Mouse (Mus musculus): ENCODE measurements around the gene Nectin2. TPM values are rescaled to one million over a fixed set of nuclear protein-coding genes. Genes with fewer than 3 reads are reported as not detected.
"Not testable (repeated sequence)": the region's sequence is repeated elsewhere in the genome, so short reads cannot be mapped to it uniquely, and the experiment has no call there.

The Nectin2 gene
- 46.7 and 49.5 TPM in 2 replicates for polyA plus RNA-seq (2014; fragmentation: Nextera tagmentation; extraction: Ambion mirVana)

- Histone ChIP-seq H3K9me3 (ENCODE audit: control insufficient read depth, low read length) (no peaks in the 10 kb centered on the region), H3K9ac (peak within 1 kb of the TSS; percentile 88), H3K27me3 (ENCODE audit: control insufficient read depth, insufficient read depth, low read length) (no peaks in the 10 kb centered on the region), H3K4me2 (replicated peaks) (peak within 1 kb of the TSS; percentile 83), H3K27ac (peak within 1 kb of the TSS; percentile 79), H3K4me1 (replicated peaks; ENCODE audit: control insufficient read depth, insufficient read depth, low read length) (peaks cover 27% of the 10 kb centered on the region), H3K4me3 (replicated peaks; ENCODE audit: low read length) (peak within 1 kb of the TSS; percentile 78), H3K36me3 (replicated peaks; ENCODE audit: control insufficient read depth, insufficient read depth) (no peaks in the 10 kb centered on the region)
- 16% methylated on average over 19 of the region's 19 CpGs for WGBS
- DNase-seq (ENCODE audit: low spot score), result peak; percentile 79
- peak; percentile 61 for ATAC-seq (ENCODE audit: low FRiP score)
These were observed at the start of gene Nectin2 for GRCm38 (mm10) chr7:19750217-19751069. TSS of gene Nectin2 (minus strand) at chr7:19750483.

GRCm38 (mm10) chr7:19796697-19797588, 46.7 kb upstream of the Nectin2 start, which contains the start of gene Cblc:
TSS of gene Cblc (minus strand) at chr7:19796809.
- ATAC-seq (ENCODE audit: low FRiP score), result peak; percentile 17; the same call in 1 of the 2 replicates

GRCm38 (mm10) chr7:19796254-19796653, 46.0 kb upstream of the Nectin2 start:
- H3K9me3 ChIP-seq (ENCODE audit: control insufficient read depth, low read length), result no peaks in the 10 kb centered on the region
- peaks cover 26% of the 10 kb centered on the region for H3K27me3 ChIP-seq (ENCODE audit: control insufficient read depth, insufficient read depth, low read length)
- H3K27ac ChIP-seq, result no peak overlapping the region
- no peaks in the 10 kb centered on the region for H3K36me3 ChIP-seq (replicated peaks; ENCODE audit: control insufficient read depth, insufficient read depth)
- WGBS, result 9% methylated on average over 18 of the region's 18 CpGs
- no peak overlapping the region for H3K9ac ChIP-seq
- no peak for ATAC-seq (ENCODE audit: low FRiP score)
- DNase-seq (ENCODE audit: low spot score), result no peak
- H3K4me2 ChIP-seq (replicated peaks), result no peak overlapping the region
- no peaks in the 10 kb centered on the region for H3K4me1 ChIP-seq (replicated peaks; ENCODE audit: control insufficient read depth, insufficient read depth, low read length)
- H3K4me3 ChIP-seq (replicated peaks; ENCODE audit: low read length), result no peak overlapping the region

More at GRCm38 (mm10) chr7:19796697-19797588, 46.7 kb upstream of the Nectin2 start, which contains the start of gene Cblc:
- Histone ChIP-seq H3K27me3 (ENCODE audit: control insufficient read depth, insufficient read depth, low read length) (peaks cover 26% of the 10 kb centered on the region), H3K27ac (no peak within 1 kb of the TSS), H3K4me1 (replicated peaks; ENCODE audit: control insufficient read depth, insufficient read depth, low read length) (no peaks in the 10 kb centered on the region), H3K9me3 (ENCODE audit: control insufficient read depth, low read length) (no peaks in the 10 kb centered on the region), H3K4me3 (replicated peaks; ENCODE audit: low read length) (no peak within 1 kb of the TSS), H3K36me3 (replicated peaks; ENCODE audit: control insufficient read depth, insufficient read depth) (no peaks in the 10 kb centered on the region), H3K9ac (no peak within 1 kb of the TSS), H3K4me2 (replicated peaks) (no peak within 1 kb of the TSS)
- DNase-seq (ENCODE audit: low spot score), result peak; percentile 36
- WGBS, result 6% methylated on average over 32 of the region's 32 CpGs

GRCm38 (mm10) chr7:19795236-19795635, 45.0 kb upstream of the Nectin2 start:
- ATAC-seq (ENCODE audit: low FRiP score), result no peak
- Histone ChIP-seq H3K9ac (no peak overlapping the region), H3K4me3 (replicated peaks; ENCODE audit: low read length) (no peak overlapping the region), H3K4me2 (replicated peaks) (no peak overlapping the region), H3K4me1 (replicated peaks; ENCODE audit: control insufficient read depth, insufficient read depth, low read length) (no peaks in the 10 kb centered on the region), H3K27me3 (ENCODE audit: control insufficient read depth, insufficient read depth, low read length) (peaks cover 26% of the 10 kb centered on the region), H3K36me3 (replicated peaks; ENCODE audit: control insufficient read depth, insufficient read depth) (no peaks in the 10 kb centered on the region), H3K27ac (no peak overlapping the region), H3K9me3 (ENCODE audit: control insufficient read depth, low read length) (no peaks in the 10 kb centered on the region)
- DNase-seq (ENCODE audit: low spot score), result no peak
- 71% methylated on average over 2 of the region's 2 CpGs for WGBS

GRCm38 (mm10) chr7:19792701-19793630, 42.7 kb upstream of the Nectin2 start:
- WGBS, result 88% methylated on average over 19 of the region's 19 CpGs
- no peak overlapping the region for H3K9ac ChIP-seq
- H3K4me2 ChIP-seq (replicated peaks), result no peak overlapping the region
- no peaks in the 10 kb centered on the region for H3K36me3 ChIP-seq (replicated peaks; ENCODE audit: control insufficient read depth, insufficient read depth)
- no peaks in the 10 kb centered on the region for H3K4me1 ChIP-seq (replicated peaks; ENCODE audit: control insufficient read depth, insufficient read depth, low read length)
- DNase-seq (ENCODE audit: low spot score) (no peak), ATAC-seq (ENCODE audit: low FRiP score) (no peak)
- H3K4me3 ChIP-seq (replicated peaks; ENCODE audit: low read length), result no peak overlapping the region
- H3K27ac ChIP-seq, result no peak overlapping the region
- H3K9me3 ChIP-seq (ENCODE audit: control insufficient read depth, low read length), result no peaks in the 10 kb centered on the region
- H3K27me3 ChIP-seq (ENCODE audit: control insufficient read depth, insufficient read depth, low read length), result peaks cover 26% of the 10 kb centered on the region

GRCm38 (mm10) chr7:19791504-19791903, 41.2 kb upstream of the Nectin2 start:
- peaks cover 14% of the 10 kb centered on the region for H3K27me3 ChIP-seq (ENCODE audit: control insufficient read depth, insufficient read depth, low read length)
- H3K4me3 ChIP-seq (replicated peaks; ENCODE audit: low read length); H3K9me3 ChIP-seq (ENCODE audit: control insufficient read depth, low read length); ATAC-seq (ENCODE audit: low FRiP score); H3K4me2 ChIP-seq (replicated peaks); H3K27ac ChIP-seq; H3K36me3 ChIP-seq (replicated peaks; ENCODE audit: control insufficient read depth, insufficient read depth); H3K9ac ChIP-seq; H3K4me1 ChIP-seq (replicated peaks; ENCODE audit: control insufficient read depth, insufficient read depth, low read length); DNase-seq (ENCODE audit: low spot score): not testable (repeated sequence)
- 87% methylated on average over 2 of the region's 2 CpGs for WGBS

- Histone ChIP-seq H3K36me3 (replicated peaks; ENCODE audit: control insufficient read depth, insufficient read depth) (no peaks in the 10 kb centered on the region), H3K9ac (peak overlapping the region; percentile 46; the same call in 1 of the 2 replicates), H3K27me3 (ENCODE audit: control insufficient read depth, insufficient read depth, low read length) (no peaks in the 10 kb centered on the region), H3K9me3 (ENCODE audit: control insufficient read depth, low read length) (no peaks in the 10 kb centered on the region), H3K4me1 (replicated peaks; ENCODE audit: control insufficient read depth, insufficient read depth, low read length) (no peaks in the 10 kb centered on the region), H3K27ac (no peak overlapping the region), H3K4me2 (replicated peaks) (peak overlapping the region; percentile 57), H3K4me3 (replicated peaks; ENCODE audit: low read length) (peak overlapping the region; percentile 24)
- under 1% methylated on average over 19 of the region's 19 CpGs for WGBS
- DNase-seq (ENCODE audit: low spot score) (peak; percentile 91), ATAC-seq (ENCODE audit: low FRiP score) (peak; percentile 47; the same call in 1 of the 2 replicates)
These were observed 39.6 kb upstream of the Nectin2 start for GRCm38 (mm10) chr7:19789904-19790347.

- H3K4me3 ChIP-seq (replicated peaks; ENCODE audit: low read length), result no peak overlapping the region
- DNase-seq (ENCODE audit: low spot score) (no peak), ATAC-seq (ENCODE audit: low FRiP score) (no peak)
- no peaks in the 10 kb centered on the region for H3K27me3 ChIP-seq (ENCODE audit: control insufficient read depth, insufficient read depth, low read length)
- no peaks in the 10 kb centered on the region for H3K36me3 ChIP-seq (replicated peaks; ENCODE audit: control insufficient read depth, insufficient read depth)
- no peaks in the 10 kb centered on the region for H3K9me3 ChIP-seq (ENCODE audit: control insufficient read depth, low read length)
- no peaks in the 10 kb centered on the region for H3K4me1 ChIP-seq (replicated peaks; ENCODE audit: control insufficient read depth, insufficient read depth, low read length)
- H3K9ac ChIP-seq, result no peak overlapping the region
- WGBS, result 38% methylated on average over 12 of the region's 12 CpGs
- H3K27ac ChIP-seq, result no peak overlapping the region
- no peak overlapping the region for H3K4me2 ChIP-seq (replicated peaks)
These were observed 35.7 kb upstream of the Nectin2 start for GRCm38 (mm10) chr7:19785874-19786458.
